23 mouse cellular contexts compared by ENCODE assay signal in the genomic region with DNA sequence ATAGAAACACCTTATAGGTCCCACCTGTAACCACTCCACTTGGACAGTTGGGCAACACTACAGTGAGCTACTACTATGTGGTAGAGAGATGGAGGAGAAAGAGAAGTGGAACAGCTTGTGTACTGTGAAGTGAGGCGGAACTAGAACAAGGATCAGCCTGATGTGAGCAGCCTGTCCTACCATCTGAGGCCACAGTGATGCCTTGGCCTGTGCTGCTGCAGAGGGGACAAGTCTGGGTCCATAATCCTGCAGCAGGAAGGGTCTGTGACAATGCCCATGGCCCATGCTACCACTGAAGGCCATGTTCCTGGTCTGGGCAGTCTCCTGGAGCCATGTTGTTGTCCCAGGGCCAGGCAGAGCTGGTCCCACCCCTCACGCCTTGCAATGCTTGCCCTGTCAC. TPM values are rescaled to one million over a fixed set of nuclear protein-coding genes. Genes with fewer than 3 reads are reported as not detected.
DNase-seq lines count a peak whose midpoint lies in the region; ATAC-seq lines count a peak whose summit lies in the region.
"Had no signal": no experiment of that assay in that cellular context is flagged by ENCODE, and none has a peak within 500 bp of the region (broad histone marks: within the 10 kb centered on the region; RNA-seq: fewer than 3 reads in every experiment).

No protein-coding gene starts in this region.

- no peak overlapping the region for H3K27ac ChIP-seq in intestine, embryonic 15.5 days
- H3K27ac ChIP-seq in intestine, embryonic 16.5 days (ENCODE audit: low read length): no peak overlapping the region
- H3K27ac ChIP-seq: forebrain, embryonic 10.5 days; forebrain, embryonic 13.5 days; heart, embryonic 15.5 days; hindbrain, embryonic 10.5 days; hindbrain, embryonic 13.5 days had no signal

- WGBS in intestine, embryonic 15.5 days: 83% methylated on average over 2 of the region's 2 CpGs
- 94% methylated on average over 2 of the region's 2 CpGs for WGBS in intestine, embryonic 16.5 days

- no peak overlapping the region for H3K9ac ChIP-seq in intestine, embryonic 15.5 days
- no peak overlapping the region for H3K9ac ChIP-seq in intestine, embryonic 16.5 days (ENCODE audit: low read depth, low read length)
- H3K9ac ChIP-seq: forebrain, embryonic 13.5 days; heart, embryonic 12.5 days; heart, embryonic 15.5 days; hindbrain, embryonic 13.5 days had no signal

- no peak overlapping the region for H3K4me3 ChIP-seq in intestine, embryonic 15.5 days (replicated peaks)
- no peak overlapping the region for H3K4me3 ChIP-seq in intestine, embryonic 16.5 days (ENCODE audit: low read length)
- peak overlapping the region; percentile 35 for H3K4me3 ChIP-seq in megakaryocyte, embryonic 14.5 days (replicated peaks)
- H3K4me3 ChIP-seq: forebrain, embryonic 10.5 days; forebrain, embryonic 13.5 days; heart, embryonic 12.5 days; heart, embryonic 15.5 days; hindbrain, embryonic 10.5 days; hindbrain, embryonic 13.5 days had no signal

- 0 out of 2 replicates have a peak, but pooled peaks have one; percentile 7 for ATAC-seq in intestine, embryonic 15.5 days
- ATAC-seq in intestine, embryonic 16.5 days: no peak
- ATAC-seq in megakaryocyte, adult 5-6 weeks (ENCODE audit: poor library complexity, severe bottlenecking): no peak
- ATAC-seq: forebrain, embryonic 13.5 days; forebrain, embryonic 16.5 days; Patski had no signal

- no peaks in the 10 kb centered on the region for H3K27me3 ChIP-seq in intestine, embryonic 15.5 days (replicated peaks)
- no peaks in the 10 kb centered on the region for H3K27me3 ChIP-seq in intestine, embryonic 16.5 days (replicated peaks; ENCODE audit: control insufficient read depth, insufficient read depth, low read length)
- H3K27me3 ChIP-seq in megakaryocyte, embryonic 14.5 days (replicated peaks): no peaks in the 10 kb centered on the region
- H3K27me3 ChIP-seq: forebrain, embryonic 13.5 days; heart, embryonic 12.5 days; heart, embryonic 15.5 days; hindbrain, embryonic 13.5 days; Patski had no signal

- peak; percentile 45 to 50 for DNase-seq in kidney, postnatal 36 days
- DNase-seq in kidney, postnatal 14 days: no peak
- DNase-seq in urinary bladder, postnatal 25 days (ENCODE audit: low spot score): no peak
- DNase-seq: adrenal gland, postnatal 10 days; cerebellum, adult 18-20 months; cerebellum, adult 9-10 months; gastrocnemius, postnatal 10 days; gastrocnemius, postnatal 36 days; heart, postnatal 10 days; heart, postnatal 36 days had no signal

- no peaks in the 10 kb centered on the region for H3K4me1 ChIP-seq in intestine, embryonic 15.5 days (replicated peaks)
- no peaks in the 10 kb centered on the region for H3K4me1 ChIP-seq in intestine, embryonic 16.5 days (ENCODE audit: control insufficient read depth, insufficient read depth, low read length)
- peaks cover 52% of the 10 kb centered on the region for H3K4me1 ChIP-seq in megakaryocyte, embryonic 14.5 days
- H3K4me1 ChIP-seq: forebrain, embryonic 10.5 days; forebrain, embryonic 13.5 days; heart, embryonic 12.5 days; hindbrain, embryonic 10.5 days; hindbrain, embryonic 13.5 days had no signal

- no peaks in the 10 kb centered on the region for H3K9me3 ChIP-seq in intestine, embryonic 15.5 days
- no peaks in the 10 kb centered on the region for H3K9me3 ChIP-seq in intestine, embryonic 16.5 days (ENCODE audit: control insufficient read depth, low read length)
- no peaks in the 10 kb centered on the region for H3K9me3 ChIP-seq in megakaryocyte, embryonic 14.5 days
- H3K9me3 ChIP-seq: forebrain, embryonic 10.5 days; forebrain, embryonic 13.5 days; G1E; heart, embryonic 12.5 days; heart, embryonic 15.5 days; hindbrain, embryonic 10.5 days; hindbrain, embryonic 13.5 days had no signal

- no peaks in the 10 kb centered on the region for H3K36me3 ChIP-seq in intestine, embryonic 15.5 days
- H3K36me3 ChIP-seq in intestine, embryonic 16.5 days (ENCODE audit: control insufficient read depth, insufficient read depth, low read length): no peaks in the 10 kb centered on the region
- peaks cover 5% of the 10 kb centered on the region for H3K36me3 ChIP-seq in megakaryocyte, embryonic 14.5 days (replicated peaks; ENCODE audit: low read length)
- H3K36me3 ChIP-seq: forebrain, embryonic 10.5 days; G1E; heart, embryonic 12.5 days; heart, embryonic 15.5 days; hindbrain, embryonic 10.5 days; hindbrain, embryonic 13.5 days had no signal

- no peak overlapping the region for H3K4me2 ChIP-seq in intestine, embryonic 15.5 days (replicated peaks)
- no peak overlapping the region for H3K4me2 ChIP-seq in intestine, embryonic 16.5 days (ENCODE audit: low read depth, low read length)
- H3K4me2 ChIP-seq: forebrain, embryonic 13.5 days; heart, embryonic 12.5 days; heart, embryonic 15.5 days; hindbrain, embryonic 13.5 days had no signal

RNA-seq across cellular contexts. Expression of gene Slc16a10, which starts 19.2 kb away (rescaled TPM):
- 36.1 and 37.4 TPM in 2 replicates for polyA plus RNA-seq in intestine, embryonic 15.5 days (2015; fragmentation: Nextera tagmentation; extraction: Ambion mirVana)
- polyA plus RNA-seq in intestine, embryonic 16.5 days (2015; fragmentation: Nextera tagmentation; extraction: Ambion mirVana): 48.2 and 61.4 TPM in 2 replicates
- polyA plus RNA-seq in megakaryocyte, embryonic 14.5 days (2012; ENCODE audit: insufficient read depth, low replicate concordance): 7.0 and 10.9 TPM in 2 replicates
- 45.0 and 56.3 TPM in 2 replicates for total RNA-seq in megakaryocyte, adult 5-6 weeks (2015)
- 29.8 and 31.6 TPM in 2 replicates for total RNA-seq in megakaryocyte, adult 5-6 weeks (2017)

Comparison
In these comparisons a context has a peak if more than half of its experiments do, and no peak if none do; other contexts are left out.
1. DNase-seq: peak in kidney, postnatal 36 days (2 of 2); none in kidney, postnatal 14 days (single experiment) and urinary bladder, postnatal 25 days (single experiment).